In genomic region chr9:44484311-44485104, GRCm38 (mm10) we compare ENCODE assay signal across 8 mouse cellular contexts. TPM values are rescaled to one million over a fixed set of nuclear protein-coding genes. Genes with fewer than 3 reads are reported as not detected.
A peak's percentile ranks its signal among the peaks of the same experiment; 100 is the strongest.
DNase-seq lines count a peak whose midpoint lies in the region; ATAC-seq lines count a peak whose summit lies in the region.

No protein-coding gene starts in this region.

- ATAC-seq in heart, embryonic 12.5 days (ENCODE audit: insufficient number of reproducible peaks, low FRiP score): no peak
- ATAC-seq in limb, embryonic 13.5 days (ENCODE audit: low FRiP score, low read depth): no peak
- no peak for ATAC-seq in stomach, embryonic 14.5 days (ENCODE audit: insufficient number of reproducible peaks, insufficient read depth, low FRiP score, low read depth)
- no peak for ATAC-seq in erythroid progenitor cell, adult 5-6 weeks (replicated peaks; ENCODE audit: low FRiP score, poor library complexity, severe bottlenecking)

- no peaks in the 10 kb centered on the region for H3K27me3 ChIP-seq in heart, embryonic 12.5 days (replicated peaks)
- no peaks in the 10 kb centered on the region for H3K27me3 ChIP-seq in limb, embryonic 13.5 days
- H3K27me3 ChIP-seq in stomach, embryonic 14.5 days (ENCODE audit: control insufficient read depth, insufficient read depth, low read length): no peaks in the 10 kb centered on the region

- peak overlapping the region; percentile 94 for H3K4me2 ChIP-seq in heart, embryonic 12.5 days
- peak overlapping the region; percentile 97 for H3K4me2 ChIP-seq in limb, embryonic 13.5 days (replicated peaks)
- H3K4me2 ChIP-seq in stomach, embryonic 14.5 days (replicated peaks; ENCODE audit: low read depth, low read length): peak overlapping the region; percentile 76

- peak; percentile 33 for DNase-seq in kidney, adult 11 months
- DNase-seq in kidney, adult 9 months: no peak
- no peak for DNase-seq in left cerebral cortex, postnatal 36 days (ENCODE audit: low spot score in 2 of 2)

- H3K36me3 ChIP-seq in heart, embryonic 12.5 days: no peaks in the 10 kb centered on the region
- H3K36me3 ChIP-seq in limb, embryonic 13.5 days: peaks cover 2% of the 10 kb centered on the region; the same call in 1 of the 2 replicates
- no peaks in the 10 kb centered on the region for H3K36me3 ChIP-seq in stomach, embryonic 14.5 days (ENCODE audit: control insufficient read depth, insufficient read depth, low read length)

- peak overlapping the region; percentile 97 for H3K4me3 ChIP-seq in brown adipose tissue, adult 24 weeks (ENCODE audit: insufficient read depth, low read depth, low read length)
- H3K4me3 ChIP-seq in heart, embryonic 12.5 days: peak overlapping the region; percentile 97
- peak overlapping the region; percentile 98 for H3K4me3 ChIP-seq in limb, embryonic 13.5 days
- peak overlapping the region; percentile 84 for H3K4me3 ChIP-seq in stomach, embryonic 14.5 days (ENCODE audit: low read depth, low read length)

- 18% methylated on average over 7 of the region's 7 CpGs for WGBS in heart, embryonic 12.5 days
- 15% methylated on average over 7 of the region's 7 CpGs for WGBS in limb, embryonic 13.5 days
- 21% methylated on average over 7 of the region's 7 CpGs for WGBS in stomach, embryonic 14.5 days

- H3K9ac ChIP-seq in heart, embryonic 12.5 days: peak overlapping the region; percentile 98
- peak overlapping the region; percentile 99 for H3K9ac ChIP-seq in limb, embryonic 13.5 days
- H3K9ac ChIP-seq in stomach, embryonic 14.5 days (replicated peaks; ENCODE audit: low read depth, low read length): peak overlapping the region; percentile 18

- peaks cover 20% of the 10 kb centered on the region; the same call in 1 of the 2 replicates for H3K4me1 ChIP-seq in brown adipose tissue, adult 24 weeks (ENCODE audit: control insufficient read depth, insufficient read depth, insufficient read length, low read length)
- H3K4me1 ChIP-seq in heart, embryonic 12.5 days (replicated peaks): peaks cover 63% of the 10 kb centered on the region
- H3K4me1 ChIP-seq in limb, embryonic 13.5 days: peaks cover 74% of the 10 kb centered on the region
- peaks cover 57% of the 10 kb centered on the region for H3K4me1 ChIP-seq in stomach, embryonic 14.5 days (ENCODE audit: control insufficient read depth, insufficient read depth, low read length)

- no peaks in the 10 kb centered on the region for H3K9me3 ChIP-seq in heart, embryonic 12.5 days (replicated peaks)
- no peaks in the 10 kb centered on the region for H3K9me3 ChIP-seq in limb, embryonic 13.5 days
- H3K9me3 ChIP-seq in stomach, embryonic 14.5 days (ENCODE audit: control insufficient read depth, low read depth, low read length): no peaks in the 10 kb centered on the region

- intact Hi-C loops in left cerebral cortex, postnatal 36 days (cut with DNase I): no loop called here

- peak overlapping the region; percentile 91 for H3K27ac ChIP-seq in brown adipose tissue, adult 24 weeks (replicated peaks; ENCODE audit: low read depth, low read length)
- peak overlapping the region; percentile 95 for H3K27ac ChIP-seq in heart, embryonic 12.5 days (ENCODE audit: poor library complexity, severe bottlenecking)
- peak overlapping the region; percentile 98 for H3K27ac ChIP-seq in limb, embryonic 13.5 days
- H3K27ac ChIP-seq in stomach, embryonic 14.5 days (ENCODE audit: low read length): no peak overlapping the region

RNA-seq across cellular contexts. Expression of gene Bcl9l, which starts 1.9 kb away (rescaled TPM):
- 19.2 and 24.4 TPM in 2 replicates for polyA plus RNA-seq in brown adipose tissue, adult 24 weeks (2012; ENCODE audit: insufficient read depth, insufficient read length, missing spikeins)
- 11.3 and 12.3 TPM in 2 replicates for polyA plus RNA-seq in heart, embryonic 12.5 days (2016; fragmentation: Nextera tagmentation; extraction: Ambion mirVana)
- 14.5 and 15.0 TPM in 2 replicates for polyA plus RNA-seq in limb, embryonic 13.5 days (2015; fragmentation: Nextera tagmentation; extraction: Ambion mirVana)
- polyA plus RNA-seq in stomach, embryonic 14.5 days (2014; fragmentation: Nextera tagmentation; extraction: Ambion mirVana): 15.4 and 16.3 TPM in 2 replicates
- total RNA-seq in left cerebral cortex, postnatal 36 days (2021): 10 to 100 TPM; 58.1 to 70.0 TPM
- total RNA-seq in erythroid progenitor cell, adult 5-6 weeks (2015; ENCODE audit: low replicate concordance): 0.36 and 2.5 TPM in 2 replicates
- total RNA-seq in erythroid progenitor cell, adult 5-6 weeks (2017; ENCODE audit: low replicate concordance): 1.2 and 1.7 TPM in 2 replicates

RNA-seq across cellular contexts. Expression of gene Upk2, which starts 29.7 kb away (rescaled TPM):
- not detected in 2 replicates for polyA plus RNA-seq in brown adipose tissue, adult 24 weeks (2012; ENCODE audit: insufficient read depth, insufficient read length, missing spikeins)
- 0.42 TPM in 1 of 2 replicates, not detected in the other for polyA plus RNA-seq in heart, embryonic 12.5 days (2016; fragmentation: Nextera tagmentation; extraction: Ambion mirVana)
- 0.31 and 0.36 TPM in 2 replicates for polyA plus RNA-seq in limb, embryonic 13.5 days (2015; fragmentation: Nextera tagmentation; extraction: Ambion mirVana)
- polyA plus RNA-seq in stomach, embryonic 14.5 days (2014; fragmentation: Nextera tagmentation; extraction: Ambion mirVana): 25.9 and 26.4 TPM in 2 replicates
- total RNA-seq in left cerebral cortex, postnatal 36 days (2021): not detected
- not detected in 2 replicates for total RNA-seq in erythroid progenitor cell, adult 5-6 weeks (2015; ENCODE audit: low replicate concordance)
- not detected in 2 replicates for total RNA-seq in erythroid progenitor cell, adult 5-6 weeks (2017; ENCODE audit: low replicate concordance)

RNA-seq across cellular contexts. Expression of gene Foxr1, which starts 43.6 kb away (rescaled TPM):
- not detected in 2 replicates for polyA plus RNA-seq in brown adipose tissue, adult 24 weeks (2012; ENCODE audit: insufficient read depth, insufficient read length, missing spikeins)
- polyA plus RNA-seq in heart, embryonic 12.5 days (2016; fragmentation: Nextera tagmentation; extraction: Ambion mirVana): not detected in 2 replicates
- not detected in 2 replicates for polyA plus RNA-seq in limb, embryonic 13.5 days (2015; fragmentation: Nextera tagmentation; extraction: Ambion mirVana)
- not detected in 2 replicates for polyA plus RNA-seq in stomach, embryonic 14.5 days (2014; fragmentation: Nextera tagmentation; extraction: Ambion mirVana)
- not detected for total RNA-seq in left cerebral cortex, postnatal 36 days (2021)
- total RNA-seq in erythroid progenitor cell, adult 5-6 weeks (2015; ENCODE audit: low replicate concordance): not detected in 2 replicates
- total RNA-seq in erythroid progenitor cell, adult 5-6 weeks (2017; ENCODE audit: low replicate concordance): not detected in 2 replicates

Comparison
In these comparisons a context has a peak if more than half of its experiments do, and no peak if none do; other contexts are left out.
1. H3K9ac ChIP-seq: peak in every context shown above with its lines; median percentile 99 in limb, embryonic 13.5 days; 98 in heart, embryonic 12.5 days; 18 in stomach, embryonic 14.5 days.
2. RNA of gene Upk2, which starts 29.7 kb away (polyA plus RNA-seq): 25.9 to 26.4 TPM in stomach, embryonic 14.5 days; 0.42 TPM in heart, embryonic 12.5 days, not detected in brown adipose tissue, adult 24 weeks and 0.31 to 0.36 TPM in limb, embryonic 13.5 days; every median in the first group is over 10 times any median in the second.
3. Peak in every context shown above with its lines, with median percentiles within 50 percentile points of each other: H3K4me3 ChIP-seq and H3K4me2 ChIP-seq.